In genomic region chr5:76285699-76286098, GRCm38 (mm10) we compare ENCODE assay signal across 24 mouse cellular contexts. TPM values are rescaled to one million over a fixed set of nuclear protein-coding genes. Genes with fewer than 3 reads are reported as not detected.
"Had no signal": no experiment of that assay in that cellular context is flagged by ENCODE, and none has a peak within 500 bp of the region (broad histone marks: within the 10 kb centered on the region; RNA-seq: fewer than 3 reads in every experiment).

No protein-coding gene starts in this region.

- H3K9ac ChIP-seq: kidney, embryonic 15.5 days; limb, embryonic 15.5 days; liver, embryonic 12.5 days; lung, embryonic 15.5 days; neural tube, embryonic 15.5 days had no signal

- ATAC-seq: liver, embryonic 12.5 days had no signal

- H3K9me3 ChIP-seq: kidney, embryonic 15.5 days; limb, embryonic 15.5 days; liver, embryonic 12.5 days; lung, embryonic 15.5 days; megakaryocyte, embryonic 14.5 days; neural tube, embryonic 15.5 days had no signal

- DNase-seq: kidney, adult 2 months; kidney, postnatal 25 days; layer of hippocampus, adult 9-11 months; layer of hippocampus, postnatal 36 days; lung, postnatal 14 days; right cerebral cortex, adult 18-20 months; right cerebral cortex, postnatal 25 days; thymus, postnatal 36 days had no signal

- H3K4me1 ChIP-seq: kidney, embryonic 15.5 days; lung, embryonic 15.5 days; neural tube, embryonic 15.5 days had no signal

- H3K36me3 ChIP-seq: kidney, embryonic 15.5 days; liver, embryonic 12.5 days; lung, embryonic 15.5 days; neural tube, embryonic 15.5 days had no signal

- H3K4me2 ChIP-seq: kidney, embryonic 15.5 days; limb, embryonic 15.5 days; liver, embryonic 12.5 days; lung, embryonic 15.5 days; neural tube, embryonic 15.5 days had no signal

- H3K4me3 ChIP-seq: kidney, embryonic 15.5 days; limb, embryonic 15.5 days; liver, embryonic 12.5 days; lung, embryonic 15.5 days; megakaryocyte, embryonic 14.5 days; myocyte; neural tube, embryonic 15.5 days had no signal

- H3K27ac ChIP-seq: kidney, embryonic 15.5 days; limb, embryonic 15.5 days; liver, embryonic 12.5 days; lung, embryonic 15.5 days; macrophage; neural tube, embryonic 15.5 days had no signal

- H3K27me3 ChIP-seq: kidney, embryonic 15.5 days; limb, embryonic 15.5 days; liver, embryonic 12.5 days; lung, embryonic 15.5 days; megakaryocyte, embryonic 14.5 days; neural tube, embryonic 15.5 days had no signal

RNA-seq across cellular contexts. Expression of gene Pdcl2, which starts 45.3 kb away (rescaled TPM):
- total RNA-seq: layer of hippocampus, postnatal 36 days; left cerebral cortex, adult 8-10 months; left cerebral cortex, postnatal 25 days had no signal
- polyA plus RNA-seq: kidney, embryonic 15.5 days; limb, embryonic 11.5 days; limb, embryonic 15.5 days; liver, embryonic 12.5 days; liver, embryonic 16.5 days; lung, embryonic 15.5 days; macrophage; myocyte; neural tube, embryonic 11.5 days; neural tube, embryonic 15.5 days; small intestine, adult 2 months; stomach, embryonic 16.5 days; thymus, postnatal 0 days had no signal
